Mouse (Mus musculus) limb, embryonic 11.5 days (tissue): ENCODE data around the gene Gemin5. TPM values are rescaled to one million over a fixed set of nuclear protein-coding genes. Genes with fewer than 3 reads are reported as not detected.

Experiments used
- ATAC-seq: fragments of 200-750 bp; cut with Nextera tagmentation; 2 replicates; pipeline ENCODE4 v1.8.0; 2017; ENCODE audit warnings: low read depth; ENCODE audit not compliant: insufficient number of reproducible peaks, low FRiP score, low TSS enrichment
- DNase-seq: peaks from one replicate; pipeline ENCODE4 v3.0.0-alpha.2; 2015; ENCODE audit warnings: low spot score
- H3K27ac ChIP-seq: fragments of 300-500 bp; sonication (generic); replicated peaks from 2 replicates; pipeline ENCODE4 v1.5.1; 2014; ENCODE audit warnings: low read depth, mild to moderate bottlenecking, low read length
- H3K27me3 ChIP-seq: fragments of 300-500 bp; sonication (generic); 2 replicates; pipeline ENCODE4 v1.6.1; 2014; ENCODE audit warnings: mild to moderate bottlenecking, low read length, mixed read lengths; ENCODE audit not compliant: control insufficient read depth, insufficient read depth
- H3K36me3 ChIP-seq: fragments of 300-500 bp; sonication (generic); 2 replicates; pipeline ENCODE4 v1.6.1; 2014; ENCODE audit warnings: mild to moderate bottlenecking, low read length, moderate library complexity, mixed read lengths; ENCODE audit not compliant: control insufficient read depth, insufficient read depth
- H3K4me1 ChIP-seq: fragments of 300-500 bp; sonication (generic); 2 replicates; pipeline ENCODE4 v1.6.1; 2014; ENCODE audit warnings: low read length, mixed read lengths; ENCODE audit not compliant: control insufficient read depth, insufficient read depth
- H3K4me2 ChIP-seq: fragments of 300-500 bp; sonication (generic); 2 replicates; pipeline ENCODE4 v1.6.1; 2014; ENCODE audit warnings: low read depth, mild to moderate bottlenecking, moderate library complexity; ENCODE audit not compliant: severe bottlenecking
- H3K4me3 ChIP-seq: fragments of 300-500 bp; sonication (generic); 2 replicates; pipeline ENCODE4 v1.5.1; 2014; ENCODE audit warnings: low read depth, low read length
- H3K9ac ChIP-seq: fragments of 300-500 bp; sonication (generic); 2 replicates; pipeline ENCODE4 v1.6.1; 2014; ENCODE audit warnings: mild to moderate bottlenecking, low read length
- H3K9me3 ChIP-seq: fragments of 300-500 bp; sonication (generic); 2 replicates; pipeline ENCODE4 v1.6.1; 2016; ENCODE audit warnings: low read length; ENCODE audit not compliant: control insufficient read depth
- WGBS: fragments of 180-500 bp; shearing (Covaris S2); extraction: QIAGEN DNeasy Blood & Tissue Kit; methylation state at CpG from one replicate; pipeline ENCODE4 v1.1.7; 2014; 5-methylcytosine and 5-hydroxymethylcytosine counted together
- polyA plus RNA-seq: library from polyadenylated mRNA; unstranded; fragments of >200 nt; fragmentation: Nextera tagmentation; extraction: Ambion mirVana; gene quantifications from 2 replicates; pipeline ENCODE4 v1.2.1, GENCODE M21; 2014

Gemin5 gene
- polyA plus RNA-seq, 1 experiment from 2014 or later, result 28.5 TPM

- no peak overlapping the region for H3K9ac ChIP-seq
- H3K4me3 ChIP-seq, result no peak overlapping the region
- no peaks in the 10 kb centered on the region for H3K9me3 ChIP-seq
- H3K4me2 ChIP-seq, result no peak overlapping the region
- no peaks in the 10 kb centered on the region for H3K27me3 ChIP-seq
- DNase-seq (no peak), ATAC-seq (no peak)
- H3K4me1 ChIP-seq, result no peaks in the 10 kb centered on the region
- H3K27ac ChIP-seq, result no peak overlapping the region
- WGBS, result 91% methylated on average over 10 of the region's 10 CpGs
- H3K36me3 ChIP-seq, result peaks cover 26% of the 10 kb centered on the region
These were observed 51.2 kb downstream of the Gemin5 start for GRCm38 (mm10) chr11:58117044-58117652.

- peaks cover 25% of the 10 kb centered on the region for H3K36me3 ChIP-seq
- no peak for ATAC-seq
- H3K27me3 ChIP-seq, result no peaks in the 10 kb centered on the region
- no peak overlapping the region for H3K4me2 ChIP-seq
- no peak overlapping the region for H3K4me3 ChIP-seq
- H3K9me3 ChIP-seq, result no peaks in the 10 kb centered on the region
- no peak for DNase-seq
- WGBS, result 78% methylated on average over 1 of the region's 1 CpGs
- H3K9ac ChIP-seq, result no peak overlapping the region
- no peak overlapping the region for H3K27ac ChIP-seq
- H3K4me1 ChIP-seq, result no peaks in the 10 kb centered on the region
These were observed 51.8 kb downstream of the Gemin5 start for GRCm38 (mm10) chr11:58116560-58116959.

GRCm38 (mm10) chr11:58107664-58108337, 60.5 kb downstream of the Gemin5 start:
- H3K4me1 ChIP-seq, result peaks cover 7% of the 10 kb centered on the region; the same call in 1 of the 2 replicates
- peaks cover 14% of the 10 kb centered on the region; the same call in 1 of the 2 replicates for H3K36me3 ChIP-seq
- H3K27ac ChIP-seq, result no peak overlapping the region
- ATAC-seq (no peak), DNase-seq (no peak)
- WGBS, result 88% methylated on average over 4 of the region's 4 CpGs
- no peak overlapping the region for H3K9ac ChIP-seq
- no peaks in the 10 kb centered on the region for H3K27me3 ChIP-seq
- no peaks in the 10 kb centered on the region for H3K9me3 ChIP-seq
- H3K4me2 ChIP-seq, result no peak overlapping the region
- no peak overlapping the region for H3K4me3 ChIP-seq

DNA sequence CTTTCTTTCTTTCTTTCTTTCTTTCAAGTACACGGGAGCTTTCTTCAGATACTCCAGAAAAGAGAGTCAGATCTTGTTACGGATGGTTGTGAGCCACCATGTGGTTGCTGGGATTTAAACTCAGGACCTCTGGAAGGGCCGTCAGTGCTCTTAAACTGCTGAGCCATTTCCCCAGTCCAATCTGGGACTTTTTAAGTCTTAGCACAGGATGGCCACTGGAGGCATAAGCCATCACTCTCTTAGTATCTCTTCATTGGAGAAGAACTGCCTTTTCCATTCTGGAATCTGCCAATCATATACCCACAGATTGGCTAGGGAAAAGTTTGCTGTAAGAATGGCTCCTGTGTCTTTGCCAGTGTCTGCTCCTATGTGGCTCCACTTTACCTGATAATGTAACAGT, 61.3 kb downstream of the Gemin5 start:
- H3K27ac ChIP-seq, result no peak overlapping the region
- no peaks in the 10 kb centered on the region for H3K27me3 ChIP-seq
- peaks cover 14% of the 10 kb centered on the region; the same call in 1 of the 2 replicates for H3K36me3 ChIP-seq
- no peak overlapping the region for H3K4me3 ChIP-seq
- no peak overlapping the region for H3K9ac ChIP-seq
- DNase-seq (no peak), ATAC-seq (no peak)
- no peak overlapping the region for H3K4me2 ChIP-seq
- 50% methylated on average over 3 of the region's 3 CpGs for WGBS
- H3K9me3 ChIP-seq, result no peaks in the 10 kb centered on the region
- H3K4me1 ChIP-seq, result peaks cover 11% of the 10 kb centered on the region; the same call in 1 of the 2 replicates

DNA sequence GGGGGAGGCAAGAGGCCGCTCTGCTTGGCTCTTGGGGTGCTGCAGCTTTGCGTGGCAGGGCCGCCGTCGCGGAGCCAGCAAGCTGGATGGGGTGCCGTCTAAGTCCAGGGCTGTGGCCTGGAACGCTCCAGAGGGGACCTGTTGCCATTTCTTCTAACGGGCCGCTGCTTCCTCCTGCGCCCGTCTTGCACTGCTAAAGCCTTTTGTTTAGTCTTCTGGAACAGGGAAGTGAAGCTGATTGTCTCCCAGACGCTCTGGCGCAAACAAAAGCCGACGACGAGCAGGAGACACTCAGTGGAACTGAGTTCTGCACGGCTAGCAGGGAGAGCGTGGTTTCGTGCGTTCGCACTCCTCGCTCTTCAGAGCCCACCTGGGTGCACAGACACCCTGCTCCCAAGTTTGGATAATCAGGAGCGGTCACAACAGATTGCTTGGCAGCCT, 64.0 kb downstream of the Gemin5 start:
- Histone ChIP-seq H3K4me2 (peak overlapping the region; percentile 72), H3K27ac (peak overlapping the region; percentile 77), H3K9ac (peak overlapping the region; percentile 90), H3K9me3 (no peaks in the 10 kb centered on the region), H3K4me3 (peak overlapping the region; percentile 92), H3K4me1 (peaks cover 11% of the 10 kb centered on the region; the same call in 1 of the 2 replicates), H3K36me3 (no peaks in the 10 kb centered on the region), H3K27me3 (no peaks in the 10 kb centered on the region)
- WGBS, result under 1% methylated on average over 24 of the region's 24 CpGs
- ATAC-seq, result no peak; the same call in 1 of the 2 replicates
- DNase-seq, result no peak

- WGBS, result under 1% methylated on average over 55 of the region's 55 CpGs
- Histone ChIP-seq H3K4me1 (peaks cover 11% of the 10 kb centered on the region; the same call in 1 of the 2 replicates), H3K4me2 (peak within 1 kb of the TSS; percentile 72), H3K36me3 (no peaks in the 10 kb centered on the region), H3K27me3 (no peaks in the 10 kb centered on the region), H3K9me3 (no peaks in the 10 kb centered on the region), H3K9ac (peak within 1 kb of the TSS; percentile 90), H3K4me3 (peak within 1 kb of the TSS; percentile 92), H3K27ac (peak within 1 kb of the TSS; percentile 77)
- DNase-seq, result peak; percentile 99
- ATAC-seq, result peak; percentile 96
These were observed 64.5 kb downstream of the Gemin5 start, which contains the start of gene Cnot8 for GRCm38 (mm10) chr11:58103697-58104306. Gene Cnot8, plus strand, starts transcription at chr11:58104153.

DNA sequence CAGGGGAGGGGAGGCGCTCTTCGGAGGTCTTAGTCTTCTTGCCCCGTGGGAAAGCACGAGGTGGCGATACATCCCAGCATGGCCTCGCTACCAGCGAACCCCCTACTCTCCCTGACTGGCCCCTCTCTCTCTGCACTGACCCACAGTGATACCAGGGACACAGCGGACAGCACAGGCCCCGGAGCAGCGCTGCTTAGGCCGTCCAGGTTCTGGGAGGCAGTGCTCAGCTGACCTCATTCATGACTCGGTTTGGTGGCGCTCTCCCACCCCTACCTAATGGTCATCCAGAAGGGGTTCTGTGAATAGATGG, 65.0 kb downstream of the Gemin5 start:
- DNase-seq (no peak), ATAC-seq (peak; percentile 48)
- Histone ChIP-seq H3K4me2 (peak overlapping the region; percentile 45), H3K27ac (peak overlapping the region; percentile 25; the same call in 1 of the 2 replicates), H3K4me1 (peaks cover 11% of the 10 kb centered on the region; the same call in 1 of the 2 replicates), H3K27me3 (no peaks in the 10 kb centered on the region), H3K9ac (peak overlapping the region; percentile 62), H3K9me3 (no peaks in the 10 kb centered on the region), H3K4me3 (peak overlapping the region; percentile 92; the same call in 1 of the 2 replicates), H3K36me3 (no peaks in the 10 kb centered on the region)
- WGBS, result 59% methylated on average over 13 of the region's 13 CpGs

DNA sequence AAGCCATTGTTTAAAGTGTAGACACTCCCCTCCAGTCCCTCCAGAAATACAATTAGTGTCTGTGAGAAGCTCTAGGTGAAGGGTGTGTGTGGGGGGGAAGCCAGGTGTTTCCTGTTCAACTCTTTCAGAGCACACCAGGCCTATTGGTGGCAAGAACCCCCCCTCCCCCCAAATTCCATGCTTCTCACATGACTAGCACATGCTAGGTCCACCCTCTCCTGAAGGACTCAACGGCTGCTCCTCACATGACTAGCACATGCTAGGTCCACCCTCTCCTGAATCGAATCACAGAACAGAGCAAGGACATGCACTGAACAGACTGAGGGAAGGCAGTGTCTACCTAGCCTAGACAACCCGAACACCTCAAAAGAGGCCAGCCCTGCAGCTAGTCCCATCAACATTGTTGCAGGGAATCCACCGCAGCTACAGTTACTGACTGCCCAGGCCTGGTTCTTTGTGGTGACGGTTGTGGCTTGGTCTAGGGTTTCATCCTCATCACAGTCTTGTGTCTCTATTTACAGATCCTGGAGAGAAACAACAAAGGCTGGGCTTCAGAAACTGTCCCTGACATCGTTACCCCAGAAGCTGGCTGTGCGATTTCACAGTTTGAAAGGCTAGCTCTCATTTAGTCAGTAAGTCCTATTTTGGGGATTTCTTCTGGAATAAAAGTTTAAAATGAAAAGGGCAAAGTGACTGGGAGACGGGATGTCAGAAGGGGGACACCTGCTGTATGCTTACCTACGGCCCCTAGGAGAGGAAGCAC, 65.6 kb downstream of the Gemin5 start:
- Histone ChIP-seq H3K4me2 (peak overlapping the region; percentile 45), H3K4me3 (no peak overlapping the region; the same call in 1 of the 2 replicates), H3K36me3 (no peaks in the 10 kb centered on the region), H3K4me1 (peaks cover 11% of the 10 kb centered on the region; the same call in 1 of the 2 replicates), H3K27ac (peak overlapping the region; percentile 58; the same call in 1 of the 2 replicates), H3K27me3 (peaks cover under 1% of the 10 kb centered on the region; the same call in 1 of the 2 replicates), H3K9ac (peak overlapping the region; percentile 62; the same call in 1 of the 2 replicates), H3K9me3 (no peaks in the 10 kb centered on the region)
- WGBS, result 82% methylated on average over 9 of the region's 9 CpGs
- ATAC-seq (0 out of 2 replicates have a peak, but pooled peaks have one; percentile 27), DNase-seq (peak; percentile 35)
